Mouse (Mus musculus): ENCODE results near the gene Xpa.

GRCm38 (mm10) chr4:46235871-46236270 lies 39.8 kb upstream of the Xpa start:
- TF ChIP-seq CTCF (conservative IDR thresholded peaks at IDR 0.05; ENCODE audit: low read length) (no peak), POU5F1 (IDR thresholded peaks at IDR 0.05; ENCODE audit: borderline replicate concordance, low read length) (no peak), NANOG (IDR thresholded peaks at IDR 0.05; ENCODE audit: borderline replicate concordance, low read length) (no peak)

Data from E14TG2a.4 (cell line).